Mouse (Mus musculus): ENCODE measurements around the gene Ptk7.

DNA sequence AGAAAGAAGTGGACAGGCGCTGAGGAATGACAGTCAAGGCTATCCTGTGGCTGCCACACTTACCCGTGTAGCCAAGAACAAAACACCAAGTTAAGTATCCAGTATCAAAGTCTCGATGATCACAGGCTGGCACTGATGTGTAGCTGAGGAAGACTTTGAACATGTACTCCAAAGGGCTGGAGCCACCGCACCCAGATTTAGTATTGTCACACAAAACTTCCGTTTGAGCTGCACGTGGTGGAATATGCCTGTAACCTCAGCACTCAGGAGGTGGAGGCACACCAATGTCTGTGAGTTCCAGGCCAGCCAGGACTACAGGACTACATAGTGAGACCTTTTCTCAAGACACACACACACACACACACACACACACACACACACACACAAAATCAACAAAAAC is 70.2 kb downstream of the Ptk7 start:
- TF ChIP-seq POLR2A (IDR thresholded peaks at IDR 0.05; ENCODE audit: borderline replicate concordance, control insufficient read depth, low read depth, low read length) (no peak), CTCF (IDR thresholded peaks at IDR 0.05; ENCODE audit: control insufficient read depth, insufficient read depth, low read length) (no peak)
